In the genomic region with DNA sequence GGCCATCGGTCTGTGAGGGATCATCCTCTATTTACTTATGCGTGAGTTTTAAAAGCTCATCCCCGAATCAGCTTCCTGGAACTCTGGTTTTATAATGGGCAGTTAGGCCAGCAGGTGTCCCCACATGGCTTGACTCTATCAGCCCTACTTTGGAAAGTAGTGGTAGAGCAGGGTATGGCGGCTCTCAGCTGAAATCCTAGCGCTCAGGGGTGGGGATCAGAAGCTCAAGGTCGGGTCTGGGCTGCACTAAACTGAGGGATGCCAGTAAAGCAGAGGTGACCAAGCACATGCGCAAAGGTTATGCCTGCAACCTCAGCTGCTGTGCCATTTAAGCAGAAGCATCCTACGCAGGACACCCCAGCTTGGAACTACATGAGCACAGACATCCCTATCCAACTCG, we compare ENCODE assay signal across 8 mouse cellular contexts. TPM values are rescaled to one million over a fixed set of nuclear protein-coding genes. Genes with fewer than 3 reads are reported as not detected.
DNase-seq lines count a peak whose midpoint lies in the region; ATAC-seq and TF ChIP-seq lines count a peak whose summit lies in the region.
"Had no signal": no experiment of that assay in that cellular context is flagged by ENCODE, and none has a peak within 500 bp of the region (broad histone marks: within the 10 kb centered on the region; RNA-seq: fewer than 3 reads in every experiment).

No protein-coding gene starts in this region.

- no peak overlapping the region for H3K27ac ChIP-seq in hindbrain, embryonic 14.5 days
- H3K27ac ChIP-seq in hindbrain, embryonic 10.5 days: no peak overlapping the region
- no peak overlapping the region for H3K27ac ChIP-seq in midbrain, embryonic 13.5 days
- no peak overlapping the region for H3K27ac ChIP-seq in midbrain, embryonic 16.5 days (ENCODE audit: low read length)
- H3K27ac ChIP-seq in cortical plate, adult 2 months (ENCODE audit: insufficient read depth, low read length): no peak overlapping the region
- H3K27ac ChIP-seq in stomach, embryonic 16.5 days (ENCODE audit: low read length): no peak overlapping the region

- H3K9me3 ChIP-seq in hindbrain, embryonic 14.5 days (ENCODE audit: control insufficient read depth, low read length): no peaks in the 10 kb centered on the region
- H3K9me3 ChIP-seq in hindbrain, embryonic 10.5 days: no peaks in the 10 kb centered on the region
- no peaks in the 10 kb centered on the region for H3K9me3 ChIP-seq in midbrain, embryonic 13.5 days
- H3K9me3 ChIP-seq in midbrain, embryonic 16.5 days (replicated peaks; ENCODE audit: control insufficient read depth, low read length, poor library complexity, severe bottlenecking): no peaks in the 10 kb centered on the region
- H3K9me3 ChIP-seq in stomach, embryonic 16.5 days (replicated peaks; ENCODE audit: control insufficient read depth, low read length): no peaks in the 10 kb centered on the region

- no peak for TF ChIP-seq POLR2A in cortical plate, adult 2 months (IDR thresholded peaks at IDR 0.05; ENCODE audit: extremely low read depth, insufficient read depth, low read length)

- H3K4me3 ChIP-seq in hindbrain, embryonic 14.5 days (replicated peaks; ENCODE audit: low read length): no peak overlapping the region
- H3K4me3 ChIP-seq in hindbrain, embryonic 10.5 days: no peak overlapping the region
- no peak overlapping the region for H3K4me3 ChIP-seq in midbrain, embryonic 13.5 days (replicated peaks)
- no peak overlapping the region for H3K4me3 ChIP-seq in midbrain, embryonic 16.5 days (ENCODE audit: low read depth, low read length)
- no peak overlapping the region for H3K4me3 ChIP-seq in cortical plate, adult 2 months (ENCODE audit: insufficient read depth, low read length)
- H3K4me3 ChIP-seq in stomach, embryonic 16.5 days (replicated peaks; ENCODE audit: low read length): no peak overlapping the region

- DNase-seq in hindbrain, embryonic 14.5 days (ENCODE audit: low spot score): no peak
- no peak for DNase-seq in hindbrain, embryonic 10.5 days (ENCODE audit: low spot score)
- DNase-seq in spleen, postnatal 4 days (ENCODE audit: low spot score in 2 of 2): no peak
- DNase-seq: gastrocnemius, postnatal 10 days had no signal

- H3K4me1 ChIP-seq in hindbrain, embryonic 14.5 days (replicated peaks; ENCODE audit: control insufficient read depth, insufficient read depth, low read length): no peaks in the 10 kb centered on the region
- no peaks in the 10 kb centered on the region for H3K4me1 ChIP-seq in hindbrain, embryonic 10.5 days (replicated peaks)
- no peaks in the 10 kb centered on the region for H3K4me1 ChIP-seq in midbrain, embryonic 13.5 days (replicated peaks)
- H3K4me1 ChIP-seq in midbrain, embryonic 16.5 days (ENCODE audit: control insufficient read depth, insufficient read depth, low read length): no peaks in the 10 kb centered on the region
- H3K4me1 ChIP-seq in cortical plate, adult 2 months (ENCODE audit: control insufficient read depth, insufficient read depth, low read length): no peaks in the 10 kb centered on the region
- no peaks in the 10 kb centered on the region for H3K4me1 ChIP-seq in stomach, embryonic 16.5 days (ENCODE audit: control insufficient read depth, insufficient read depth, low read length)

- H3K9ac ChIP-seq in hindbrain, embryonic 14.5 days: no peak overlapping the region
- H3K9ac ChIP-seq in midbrain, embryonic 13.5 days (replicated peaks): no peak overlapping the region
- no peak overlapping the region for H3K9ac ChIP-seq in midbrain, embryonic 16.5 days (ENCODE audit: low read depth, low read length)
- H3K9ac ChIP-seq in stomach, embryonic 16.5 days (ENCODE audit: low read length): no peak overlapping the region

- 0 out of 2 replicates have a peak, but pooled peaks have one; percentile 21 for TF ChIP-seq CTCF in cortical plate, adult 2 months (IDR thresholded peaks at IDR 0.05; ENCODE audit: extremely low read depth, insufficient read depth, low read length)

- 72% methylated on average over 9 of the region's 9 CpGs for WGBS in hindbrain, embryonic 14.5 days
- WGBS in hindbrain, embryonic 10.5 days: 79% methylated on average over 9 of the region's 9 CpGs
- WGBS in midbrain, embryonic 13.5 days: 74% methylated on average over 9 of the region's 9 CpGs
- WGBS in midbrain, embryonic 16.5 days: 71% methylated on average over 9 of the region's 9 CpGs
- WGBS in stomach, embryonic 16.5 days: 63% methylated on average over 9 of the region's 9 CpGs

- no peak overlapping the region for H3K4me2 ChIP-seq in hindbrain, embryonic 14.5 days (replicated peaks)
- no peak overlapping the region for H3K4me2 ChIP-seq in midbrain, embryonic 13.5 days (replicated peaks)
- no peak overlapping the region for H3K4me2 ChIP-seq in midbrain, embryonic 16.5 days (ENCODE audit: low read length)
- H3K4me2 ChIP-seq in stomach, embryonic 16.5 days (ENCODE audit: low read depth, low read length): no peak overlapping the region

- H3K36me3 ChIP-seq in hindbrain, embryonic 14.5 days (replicated peaks; ENCODE audit: control insufficient read depth, insufficient read depth): no peaks in the 10 kb centered on the region; the same call in 1 of the 2 replicates
- H3K36me3 ChIP-seq in hindbrain, embryonic 10.5 days: peaks cover 35% of the 10 kb centered on the region
- H3K36me3 ChIP-seq in midbrain, embryonic 13.5 days: peaks cover 13% of the 10 kb centered on the region; the same call in 1 of the 2 replicates
- no peaks in the 10 kb centered on the region for H3K36me3 ChIP-seq in midbrain, embryonic 16.5 days (ENCODE audit: control insufficient read depth, insufficient read depth, low read length)
- no peaks in the 10 kb centered on the region for H3K36me3 ChIP-seq in stomach, embryonic 16.5 days (ENCODE audit: control insufficient read depth, insufficient read depth, low read length)

- no peaks in the 10 kb centered on the region for H3K27me3 ChIP-seq in hindbrain, embryonic 14.5 days (ENCODE audit: control insufficient read depth, insufficient read depth, low read length)
- H3K27me3 ChIP-seq in hindbrain, embryonic 10.5 days (ENCODE audit: insufficient read depth, poor library complexity, severe bottlenecking): no peaks in the 10 kb centered on the region
- no peaks in the 10 kb centered on the region for H3K27me3 ChIP-seq in midbrain, embryonic 13.5 days
- H3K27me3 ChIP-seq in midbrain, embryonic 16.5 days (ENCODE audit: control insufficient read depth, insufficient read depth, low read depth, low read length): no peaks in the 10 kb centered on the region
- H3K27me3 ChIP-seq in stomach, embryonic 16.5 days (ENCODE audit: control insufficient read depth, insufficient read depth, low read length): no peaks in the 10 kb centered on the region

- ATAC-seq in hindbrain, embryonic 14.5 days (ENCODE audit: low FRiP score): 0 out of 2 replicates have a peak, but pooled peaks have one; percentile 22
- peak; percentile 50; the same call in 1 of the 2 replicates for ATAC-seq in midbrain, embryonic 13.5 days
- no peak; the same call in 1 of the 2 replicates for ATAC-seq in midbrain, embryonic 16.5 days
- ATAC-seq in stomach, embryonic 16.5 days (ENCODE audit: insufficient read depth, low FRiP score): 0 out of 2 replicates have a peak, but pooled peaks have one; percentile 29

RNA-seq across cellular contexts. Expression of a gene that starts 44.3 kb away (rescaled TPM):
- polyA plus RNA-seq in hindbrain, embryonic 14.5 days (2014; fragmentation: Nextera tagmentation; extraction: Ambion mirVana): 180 and 213 TPM in 2 replicates
- 200 and 202 TPM in 2 replicates for polyA plus RNA-seq in hindbrain, embryonic 10.5 days (2016; fragmentation: Nextera tagmentation; extraction: Ambion mirVana)
- 155 and 168 TPM in 2 replicates for polyA plus RNA-seq in midbrain, embryonic 13.5 days (2015; fragmentation: Nextera tagmentation; extraction: Ambion mirVana)
- 176 and 200 TPM in 2 replicates for polyA plus RNA-seq in midbrain, embryonic 16.5 days (2015; fragmentation: Nextera tagmentation; extraction: Ambion mirVana)
- 126 and 150 TPM in 2 replicates for polyA plus RNA-seq in cortical plate, adult 2 months (2012; rRNA removed)
- 143 and 144 TPM in 2 replicates for polyA plus RNA-seq in stomach, embryonic 16.5 days (2015; fragmentation: Nextera tagmentation; extraction: Ambion mirVana)
